Mouse (Mus musculus): ENCODE measurements around the gene Gm5475.

Gm5475 gene

GRCm38 (mm10) chr15:100413306-100413705 lies 8.6 kb upstream of the Gm5475 start:
- DNase-seq (ENCODE audit: extremely low read depth, low read depth): no peak

DNA sequence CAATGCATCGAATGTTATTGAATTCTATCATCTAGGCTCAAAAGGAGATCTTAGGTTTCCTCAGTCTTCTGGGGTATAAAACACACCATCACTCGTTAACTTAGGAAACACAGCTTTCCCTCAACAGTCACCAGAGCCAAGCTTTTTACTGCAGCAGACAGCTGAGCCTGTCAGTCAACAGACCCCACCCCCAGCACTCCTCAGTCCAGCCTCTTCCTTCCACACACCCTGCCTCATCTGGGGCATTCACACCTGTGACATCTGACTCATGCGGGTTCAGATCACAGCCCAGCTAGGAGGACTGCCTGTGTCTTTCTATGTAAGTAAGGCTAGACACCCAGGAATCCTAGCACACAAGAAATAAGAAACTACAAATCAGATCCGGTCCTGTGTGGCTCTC lies 7.9 kb upstream of the Gm5475 start:
- DNase-seq (ENCODE audit: extremely low read depth, low read depth): no peak

GRCm38 (mm10) chr15:100414942-100415341 lies 7.0 kb upstream of the Gm5475 start:
- DNase-seq (ENCODE audit: extremely low read depth, low read depth): no peak

- DNase-seq (ENCODE audit: extremely low read depth, low read depth): no peak
Observed at GRCm38 (mm10) chr15:100415684-100416083, 6.3 kb upstream of the Gm5475 start.

- no peak for DNase-seq (ENCODE audit: extremely low read depth, low read depth)
Observed at GRCm38 (mm10) chr15:100417854-100418450, 4.0 kb upstream of the Gm5475 start.

DNA sequence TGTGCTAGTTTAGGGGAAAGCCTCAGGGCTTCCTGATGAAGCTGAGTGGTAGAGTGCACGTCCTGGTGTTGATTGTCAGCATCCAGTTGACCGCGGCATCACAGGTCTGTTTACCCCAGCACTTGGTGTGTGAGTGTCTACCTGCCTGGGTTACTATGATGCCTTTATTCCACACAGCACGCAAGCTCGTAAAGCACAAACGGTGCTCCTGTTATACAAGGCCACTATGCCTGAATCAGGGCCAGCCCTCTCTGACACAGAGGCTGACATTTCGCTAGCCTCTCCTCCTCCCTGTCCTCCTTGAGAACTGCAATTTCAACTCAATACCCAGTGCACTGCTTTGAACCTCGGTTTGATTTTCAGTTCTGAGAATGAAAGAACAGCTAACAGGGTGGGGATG lies 2.6 kb upstream of the Gm5475 start:
- DNase-seq (ENCODE audit: extremely low read depth, low read depth): no peak

DNA sequence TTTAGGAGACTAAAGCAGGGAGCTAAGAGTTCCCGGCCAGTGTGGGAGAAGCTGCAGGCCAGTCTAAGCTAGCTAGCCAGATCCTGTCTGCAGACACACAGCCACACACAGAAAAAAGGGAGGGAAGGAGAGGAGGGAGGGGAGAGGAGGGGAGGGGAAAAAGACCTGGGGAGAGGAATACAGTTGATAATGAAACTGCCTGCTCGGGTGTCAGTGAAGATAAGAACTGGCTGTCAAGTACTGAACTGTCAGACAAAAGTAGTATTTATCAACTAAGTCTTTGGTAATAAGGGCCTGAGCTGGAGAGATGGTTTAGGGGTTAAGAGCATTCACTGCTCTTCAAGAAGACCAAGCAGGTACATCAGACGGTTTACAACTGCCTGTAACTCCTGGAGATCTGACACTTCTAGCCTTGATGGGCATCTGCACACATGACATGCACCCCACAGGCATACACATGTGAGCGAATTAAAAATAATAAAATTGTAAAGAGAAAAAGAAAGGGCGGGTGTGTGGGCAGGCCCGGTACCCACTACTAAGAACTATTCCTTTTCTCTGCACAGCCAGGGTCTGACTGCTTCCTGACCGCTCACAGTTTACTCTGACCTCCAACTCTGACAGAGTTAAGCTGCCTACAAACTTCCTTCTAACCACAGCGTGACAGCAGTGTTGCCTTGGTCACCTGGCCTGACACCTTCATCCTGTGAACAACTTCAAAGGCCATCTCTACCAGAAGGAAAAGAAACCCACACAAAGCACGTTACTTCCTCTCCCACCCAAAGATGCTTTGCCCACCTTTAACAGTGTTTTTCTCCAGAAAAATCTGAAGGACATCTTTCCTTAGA lies 1.8 kb upstream of the Gm5475 start:
- DNase-seq (ENCODE audit: extremely low read depth, low read depth): peak; percentile 95

DNA sequence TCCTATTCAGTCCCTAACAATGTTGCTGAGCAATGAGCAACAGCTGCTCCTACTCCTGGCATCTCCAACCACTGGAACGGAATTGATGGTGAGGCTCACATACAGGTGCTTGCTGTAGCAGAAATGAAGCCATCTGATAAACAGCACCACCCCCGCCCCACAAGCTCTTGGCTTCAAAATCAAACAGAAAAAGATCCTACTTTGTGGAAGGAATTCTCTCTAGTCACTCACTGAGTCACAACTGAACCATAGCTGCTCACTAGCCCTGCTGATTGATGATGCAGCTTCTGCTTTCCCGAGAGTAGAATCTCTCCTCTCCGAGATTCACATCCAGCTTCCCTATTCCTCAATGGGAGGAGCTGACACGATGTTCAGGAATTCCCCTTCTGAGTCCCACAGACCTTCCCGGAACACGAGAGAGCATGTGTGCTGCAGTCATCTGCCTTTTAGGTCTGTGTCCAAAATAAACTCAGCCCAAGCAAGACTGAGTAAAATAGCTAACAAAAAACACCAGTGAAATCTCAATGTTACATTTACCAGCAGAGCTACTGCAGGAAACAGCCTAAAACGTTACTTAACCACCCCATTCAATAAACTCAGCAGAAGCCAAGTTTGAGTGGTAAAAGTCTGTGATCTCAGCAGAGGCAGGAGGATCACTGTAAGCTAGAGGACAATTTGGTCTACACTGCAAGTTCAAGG lies 739 bp upstream of the Gm5475 start:
- DNase-seq (ENCODE audit: extremely low read depth, low read depth): no peak

DNA sequence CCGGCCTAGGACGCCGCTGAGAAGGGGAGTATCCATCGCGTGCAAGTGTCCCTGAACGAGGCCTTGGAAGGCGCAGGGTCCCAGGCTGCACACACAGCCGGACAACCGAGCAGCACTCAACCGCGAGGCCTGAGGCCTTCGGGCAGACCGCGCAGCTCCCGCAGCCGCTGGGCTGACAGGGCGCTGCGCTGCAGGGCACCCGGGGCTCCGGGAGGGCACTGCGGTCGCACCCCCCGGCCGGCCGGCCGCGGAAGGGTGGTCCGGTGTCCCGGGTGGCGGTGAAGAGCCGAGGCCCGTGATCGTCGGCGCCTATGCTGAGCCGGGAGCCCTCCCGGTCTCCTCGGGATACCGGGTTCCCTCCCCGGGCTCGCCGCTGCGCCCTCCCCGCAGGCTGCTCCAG lies 529 bp downstream of the Gm5475 start:
- no peak for DNase-seq (ENCODE audit: extremely low read depth, low read depth)

DNA sequence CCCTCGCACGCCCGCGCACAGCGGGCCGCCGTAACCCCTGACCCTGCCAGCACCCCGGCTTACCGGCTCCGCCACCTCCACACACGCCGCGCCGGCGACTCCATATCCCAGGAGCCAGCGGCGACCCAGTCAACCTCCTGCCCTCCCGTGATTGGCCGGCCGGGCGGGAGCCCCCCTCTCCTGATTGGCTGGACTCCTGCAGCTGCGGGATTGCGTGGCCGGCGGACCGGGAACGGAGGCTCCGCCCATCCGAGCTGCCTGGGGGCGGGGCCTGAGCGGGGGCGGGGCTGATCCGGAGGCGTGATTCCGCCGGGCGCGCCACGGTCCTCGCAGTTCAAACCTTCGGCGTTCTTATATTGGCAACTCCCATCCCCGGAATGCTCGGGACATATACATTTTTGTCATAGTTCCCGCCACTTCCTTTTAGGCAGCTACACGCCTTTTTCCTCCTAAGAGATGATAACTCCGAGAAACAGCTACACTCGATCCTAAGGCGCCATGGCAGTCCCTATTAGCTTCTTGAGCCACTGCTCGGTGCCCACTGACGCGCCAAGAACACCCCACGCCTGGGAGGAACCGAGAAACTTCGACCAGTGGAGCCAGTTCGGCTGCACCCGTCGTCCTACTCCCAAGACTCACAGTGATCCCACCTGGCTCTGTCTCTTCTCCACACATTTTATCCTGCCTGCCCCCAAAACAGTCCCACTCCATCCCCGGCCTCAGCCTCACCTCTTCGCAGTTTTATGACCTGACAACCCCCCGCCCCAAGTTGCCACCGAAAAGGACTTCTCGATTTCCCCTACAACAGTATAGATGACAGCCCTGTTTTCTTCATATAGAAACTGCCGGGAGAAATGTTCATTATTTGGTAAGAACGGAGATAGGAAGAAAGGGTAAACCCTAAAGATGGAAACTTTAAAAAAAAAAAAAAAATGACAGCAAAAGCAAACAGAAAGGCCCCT lies 1.2 kb downstream of the Gm5475 start:
- DNase-seq (ENCODE audit: extremely low read depth, low read depth): peak; percentile 88

- DNase-seq (ENCODE audit: extremely low read depth, low read depth): no peak
Observed at GRCm38 (mm10) chr15:100423916-100424315, 2.0 kb downstream of the Gm5475 start.

- DNase-seq (ENCODE audit: extremely low read depth, low read depth): no peak
Observed at GRCm38 (mm10) chr15:100424396-100425122, 2.6 kb downstream of the Gm5475 start, which contains the start of gene Slc11a2. TSS of gene Slc11a2 (minus strand) at chr15:100425072.

- DNase-seq (ENCODE audit: extremely low read depth, low read depth): no peak
Observed at GRCm38 (mm10) chr15:100428296-100428905, 6.5 kb downstream of the Gm5475 start.

DNA sequence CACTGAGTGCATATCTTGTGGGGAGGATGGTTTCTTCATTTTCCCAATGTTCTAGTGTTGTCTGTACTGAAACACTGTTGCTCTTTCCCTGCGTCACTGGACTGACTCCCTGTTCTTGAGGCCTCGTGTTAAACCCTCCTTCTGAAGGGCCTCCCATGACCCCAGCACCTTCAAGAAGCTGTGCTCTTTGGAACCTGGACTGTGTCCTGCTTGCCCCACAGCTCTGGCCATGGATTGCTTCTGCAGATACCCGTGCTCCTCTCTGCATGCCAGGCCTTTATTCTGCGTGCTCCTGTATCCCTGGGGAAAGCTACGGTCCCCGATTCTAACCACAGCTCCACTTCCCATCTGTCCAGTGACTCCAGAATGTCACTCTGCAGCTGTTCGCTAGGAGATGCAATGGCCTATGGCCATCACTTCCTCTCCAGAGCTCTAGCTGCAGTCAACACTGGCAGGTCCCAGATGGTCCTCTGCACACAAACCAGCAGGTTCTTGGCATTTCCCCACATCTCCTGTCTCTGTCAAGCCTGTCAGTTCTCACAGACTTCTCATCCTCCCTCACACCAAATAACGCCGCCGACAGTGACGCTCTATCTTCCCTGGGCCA lies 8.1 kb downstream of the Gm5475 start:
- DNase-seq (ENCODE audit: extremely low read depth, low read depth): no peak

DNA sequence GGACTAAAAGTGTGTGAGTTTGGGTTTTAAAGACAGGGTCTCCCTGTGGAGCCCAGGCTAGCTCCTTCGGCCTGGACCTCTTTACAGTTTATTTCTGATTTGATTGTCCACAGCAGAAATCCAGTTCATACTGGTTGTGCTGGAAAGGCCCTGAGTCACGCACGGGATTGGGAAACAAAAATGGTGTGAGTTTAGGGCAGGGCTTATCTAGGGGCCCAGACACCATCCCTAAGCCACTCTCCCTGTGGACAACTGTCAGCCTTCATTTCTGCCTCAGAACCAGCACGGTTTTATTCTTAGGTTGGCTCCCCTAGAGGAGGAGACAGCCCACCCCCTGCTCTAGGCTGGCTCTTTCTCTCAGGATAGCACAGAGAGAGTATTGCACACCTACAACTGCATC lies 11.3 kb downstream of the Gm5475 start:
- DNase-seq (ENCODE audit: extremely low read depth, low read depth): no peak

- DNase-seq (ENCODE audit: extremely low read depth, low read depth): no peak
Observed at GRCm38 (mm10) chr15:100436112-100436511, 14.2 kb downstream of the Gm5475 start.

- DNase-seq (ENCODE audit: extremely low read depth, low read depth): no peak
Observed at GRCm38 (mm10) chr15:100436518-100436917, 14.6 kb downstream of the Gm5475 start.

GRCm38 (mm10) chr15:100443126-100443922 lies 21.4 kb downstream of the Gm5475 start:
- peak; percentile 98 for DNase-seq (ENCODE audit: extremely low read depth, low read depth)

DNA sequence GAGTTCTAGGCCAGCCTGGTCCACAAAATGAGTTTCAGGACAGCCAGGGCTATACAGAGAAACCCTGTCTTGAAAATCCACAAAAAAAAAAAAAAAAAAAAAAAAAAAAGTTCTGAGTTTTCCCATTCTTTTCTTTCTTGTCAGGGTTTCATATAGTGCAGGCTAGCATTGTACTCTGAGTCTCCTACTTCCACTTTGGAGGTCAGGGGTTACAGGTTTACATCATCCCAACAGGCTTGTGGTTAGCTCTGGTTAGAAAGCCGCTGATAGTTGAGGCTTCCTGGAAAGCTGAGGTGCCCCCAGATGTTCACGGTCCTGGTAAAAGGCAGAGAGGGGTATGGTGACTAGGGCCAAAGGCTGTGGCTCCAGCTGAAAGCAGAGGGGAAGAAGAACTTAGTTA lies 24.9 kb downstream of the Gm5475 start:
- DNase-seq (ENCODE audit: extremely low read depth, low read depth): no peak

Measured in MEL-GATA-1-ER (cell line).